Mouse (Mus musculus) kidney, adult 2 months (tissue): Measurements from ENCODE around the gene Ctdsp1. TPM values are rescaled to one million over a fixed set of nuclear protein-coding genes. Genes with fewer than 3 reads are reported as not detected.

Experiments used
- DNase-seq: peaks from one replicate; pipeline ENCODE4 v3.0.0; 2021
- H3K27ac ChIP-seq: fragments of 200-500 bp; 2 replicates; pipeline ENCODE4 v1.5.1; 2012; ENCODE audit warnings: low read depth, low read length, control low read depth, inconsistent platforms; ENCODE audit not compliant: insufficient read depth
- H3K27me3 ChIP-seq: fragments of 200-500 bp; replicated peaks from 2 replicates; pipeline ENCODE4 v1.6.1; 2012; ENCODE audit warnings: mild to moderate bottlenecking, moderate library complexity, low read length, inconsistent platforms; ENCODE audit not compliant: control insufficient read depth, insufficient read depth
- H3K36me3 ChIP-seq: fragments of 200-500 bp; 2 replicates; pipeline ENCODE4 v1.6.1; 2012; ENCODE audit warnings: mild to moderate bottlenecking, moderate library complexity, low read length, inconsistent platforms; ENCODE audit not compliant: control insufficient read depth, insufficient read depth
- H3K4me1 ChIP-seq: fragments of 200-500 bp; 2 replicates; pipeline ENCODE4 v1.6.1; 2011; ENCODE audit warnings: low read length; ENCODE audit not compliant: control insufficient read depth, insufficient read depth
- H3K4me3 ChIP-seq: fragments of 200-500 bp; 2 replicates; pipeline ENCODE4 v1.5.1; 2011; ENCODE audit warnings: mild to moderate bottlenecking, low read depth, low read length, control low read depth; ENCODE audit not compliant: insufficient read depth
- CTCF ChIP-seq: fragments of 200-500 bp; conservative IDR thresholded peaks from 2 replicates; pipeline ENCODE4 v1.5.1; 2011; ENCODE audit warnings: low read depth, mild to moderate bottlenecking, control low read depth, low read length, moderate library complexity, mixed read lengths; ENCODE audit not compliant: insufficient read depth, insufficient read length
- POLR2A ChIP-seq: fragments of 200-500 bp; IDR thresholded peaks from one replicate; pipeline ENCODE4 v1.6.1; 2011; ENCODE audit warnings: low read depth, low read length, control low read depth
- WGBS: fragments of 180-500 bp; shearing (Covaris S2); methylation state at CpG from one replicate; pipeline ENCODE4 v1.1.7; 2018; 5-methylcytosine and 5-hydroxymethylcytosine counted together
- polyA plus RNA-seq: library from polyadenylated mRNA; depleted of rRNA; stranded (reverse); fragments of >200 nt; gene quantifications from 2 replicates; pipeline ENCODE4 v1.2.3, GENCODE M21; 2012

The Ctdsp1 gene
- polyA plus RNA-seq, 1 experiment: 187 TPM

DNA sequence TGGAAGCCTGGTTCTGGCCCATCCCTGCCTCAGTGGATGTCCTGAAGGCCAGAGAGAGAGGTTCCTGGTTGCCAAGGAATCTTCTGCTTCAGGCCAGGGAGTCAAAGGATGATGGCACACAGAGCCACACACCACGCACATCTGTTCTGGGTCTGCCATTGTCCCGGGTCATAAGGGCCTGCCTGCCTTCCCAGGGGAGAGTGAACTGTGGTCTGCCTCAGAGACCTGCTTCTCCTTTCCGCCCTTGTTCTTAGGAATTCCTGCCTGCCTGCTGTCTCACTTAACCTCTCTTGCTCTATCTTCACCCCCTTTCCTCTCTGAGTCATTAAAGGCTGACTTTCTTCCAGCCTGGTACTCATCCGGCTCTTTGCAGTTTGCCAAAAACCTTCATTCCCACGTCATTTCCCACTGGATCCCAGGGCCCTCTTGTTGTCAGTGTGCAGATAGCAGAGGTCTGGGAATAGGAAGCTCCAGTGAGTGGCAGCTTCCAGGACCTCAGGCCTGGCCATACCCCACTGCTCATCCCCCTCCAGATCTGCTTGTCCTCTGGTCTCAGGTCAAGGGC lies 38.7 kb upstream of the Ctdsp1 start:
- Histone ChIP-seq H3K4me1 (no peaks in the 10 kb centered on the region), H3K27me3 (no peaks in the 10 kb centered on the region), H3K4me3 (no peak overlapping the region), H3K36me3 (no peaks in the 10 kb centered on the region), H3K27ac (no peak overlapping the region)
- no peak for DNase-seq
- WGBS: 69% methylated on average over 5 of the region's 5 CpGs
- TF ChIP-seq POLR2A (no peak), CTCF (no peak)

DNA sequence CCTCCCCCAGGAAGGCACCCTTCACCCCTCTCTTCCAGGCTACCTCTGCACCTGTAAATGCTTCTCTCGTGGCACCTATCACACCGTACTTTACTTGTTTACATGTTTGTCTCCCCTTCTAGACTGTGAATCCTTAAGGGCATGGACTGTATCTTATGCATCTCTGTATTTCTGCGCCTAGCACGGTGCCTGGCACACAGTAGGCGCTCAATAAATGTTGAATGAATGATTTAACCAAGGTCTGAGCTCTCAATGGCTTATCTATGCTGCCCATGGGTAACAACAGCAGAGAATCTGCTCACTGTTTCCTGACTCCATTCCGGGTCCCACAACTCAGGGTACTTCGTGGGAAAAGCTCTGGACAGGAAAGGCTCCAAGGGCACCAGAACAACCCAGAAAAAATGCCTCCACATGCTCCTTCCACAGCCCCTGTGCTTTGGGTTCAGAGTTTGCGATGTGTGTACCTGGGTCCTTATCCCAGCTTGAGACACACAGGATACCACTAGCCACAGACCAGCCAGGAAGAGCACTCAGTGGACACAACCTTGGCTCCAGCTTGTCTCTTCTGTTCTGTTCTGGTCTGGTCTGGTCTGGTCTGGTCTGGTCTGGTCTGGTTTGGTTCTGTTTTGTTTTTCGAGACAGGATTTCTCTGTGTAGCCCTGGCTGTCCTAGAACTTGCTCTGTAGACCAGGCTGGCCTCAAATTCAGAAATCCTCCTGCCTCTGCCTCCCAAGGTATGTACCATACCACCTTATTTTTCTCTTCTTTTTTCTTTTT lies 37.7 kb upstream of the Ctdsp1 start:
- no peak for DNase-seq
- Histone ChIP-seq H3K36me3 (no peaks in the 10 kb centered on the region), H3K4me1 (no peaks in the 10 kb centered on the region), H3K27me3 (no peaks in the 10 kb centered on the region), H3K4me3 (no peak overlapping the region), H3K27ac (no peak overlapping the region)
- WGBS: 88% methylated on average over 9 of the region's 9 CpGs
- TF ChIP-seq CTCF: no peak
- no peak for TF ChIP-seq POLR2A

DNA sequence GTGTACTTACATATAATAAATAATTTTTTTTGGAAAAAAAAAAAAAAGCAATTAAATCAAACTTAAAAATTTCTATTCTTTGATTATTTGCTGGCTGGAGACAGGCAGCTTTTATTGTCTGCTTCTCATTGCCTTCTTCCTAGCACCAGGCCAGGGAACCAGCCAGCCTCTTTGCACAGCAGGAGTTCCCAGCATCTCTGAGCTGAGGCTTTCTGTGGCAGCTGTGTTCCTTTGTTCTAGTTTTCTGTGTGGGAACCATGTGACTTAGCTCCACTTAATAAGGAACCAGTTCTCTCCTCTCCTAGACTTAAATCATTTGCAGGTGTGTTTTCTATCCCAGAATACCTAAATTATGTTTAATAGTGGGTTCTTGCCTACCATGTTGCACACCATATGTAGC lies 33.8 kb upstream of the Ctdsp1 start:
- no peak for DNase-seq
- Histone ChIP-seq H3K4me3 (no peak overlapping the region), H3K36me3 (no peaks in the 10 kb centered on the region), H3K27ac (no peak overlapping the region), H3K27me3 (no peaks in the 10 kb centered on the region), H3K4me1 (no peaks in the 10 kb centered on the region)
- TF ChIP-seq POLR2A (no peak), CTCF (no peak)

DNA sequence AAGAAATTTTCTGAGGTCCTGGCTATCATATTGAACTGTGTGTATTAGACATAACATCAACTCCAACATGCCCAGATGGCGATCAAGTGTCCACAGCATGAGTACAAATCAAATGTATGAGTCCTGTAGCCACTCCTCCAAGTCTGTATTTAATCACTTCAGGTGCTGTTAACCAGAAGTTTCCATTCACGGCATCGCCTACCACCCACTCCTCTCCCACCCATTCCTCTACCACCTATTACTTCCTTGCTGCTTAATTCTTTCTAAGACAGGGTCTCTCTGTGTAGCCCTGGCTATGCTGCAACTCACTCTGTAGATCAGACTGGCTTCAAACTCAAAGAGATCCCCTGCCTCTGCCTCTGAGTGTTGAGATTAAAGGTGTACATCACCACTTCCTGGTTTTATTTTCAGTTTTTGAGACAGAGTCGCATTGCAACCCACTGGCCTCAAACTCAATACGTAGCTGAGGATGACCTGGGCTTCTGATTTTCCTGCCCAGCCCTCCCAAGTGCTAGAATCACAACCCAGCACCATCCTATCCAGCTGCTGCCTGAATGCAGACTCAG lies 31.3 kb upstream of the Ctdsp1 start:
- H3K27me3 ChIP-seq: no peaks in the 10 kb centered on the region
- WGBS: 85% methylated on average over 5 of the region's 5 CpGs
- TF ChIP-seq CTCF: no peak
- no peak for TF ChIP-seq POLR2A

GRCm38 (mm10) chr1:74361812-74362211 lies 29.5 kb upstream of the Ctdsp1 start, which contains the start of gene Catip:
Gene Catip, plus strand, starts transcription at chr1:74362108.
- WGBS: 3% methylated on average over 2 of the region's 2 CpGs
- Histone ChIP-seq H3K4me3 (no peak within 1 kb of the TSS), H3K27me3 (no peaks in the 10 kb centered on the region), H3K4me1 (no peaks in the 10 kb centered on the region), H3K36me3 (no peaks in the 10 kb centered on the region), H3K27ac (no peak within 1 kb of the TSS)
- DNase-seq: peak; percentile 86
- TF ChIP-seq POLR2A: no peak
- peak; percentile 82 for TF ChIP-seq CTCF

More for the DNA sequence above, 31.3 kb upstream of the Ctdsp1 start:
- Histone ChIP-seq H3K4me1 (no peaks in the 10 kb centered on the region), H3K27ac (no peak overlapping the region), H3K36me3 (no peaks in the 10 kb centered on the region), H3K4me3 (no peak overlapping the region)
- no peak for DNase-seq

GRCm38 (mm10) chr1:74362325-74363229 lies 28.7 kb upstream of the Ctdsp1 start:
- WGBS: 67% methylated on average over 17 of the region's 17 CpGs
- Histone ChIP-seq H3K36me3 (no peaks in the 10 kb centered on the region), H3K4me1 (no peaks in the 10 kb centered on the region), H3K27me3 (no peaks in the 10 kb centered on the region), H3K4me3 (no peak overlapping the region), H3K27ac (no peak overlapping the region)
- no peak for TF ChIP-seq CTCF
- TF ChIP-seq POLR2A: no peak
- DNase-seq: no peak
